ENCODE assay signal across 28 mouse cellular contexts in genomic region chr2:57644541-57644940, GRCm38 (mm10).
DNase-seq lines count a peak whose midpoint lies in the region; ATAC-seq and TF ChIP-seq lines count a peak whose summit lies in the region.
"Had no signal": no experiment of that assay in that cellular context is flagged by ENCODE, and none has a peak within 500 bp of the region (broad histone marks: within the 10 kb centered on the region; RNA-seq: fewer than 3 reads in every experiment).

No protein-coding gene starts in this region.

- no peak overlapping the region for H3K4me3 ChIP-seq in kidney, embryonic 15.5 days (replicated peaks)
- no peak overlapping the region for H3K4me3 ChIP-seq in lung, postnatal 0 days (ENCODE audit: low read depth, low read length)
- H3K4me3 ChIP-seq: embryonic facial prominence, embryonic 13.5 days; heart, embryonic 10.5 days; hindbrain, embryonic 12.5 days; intestine, embryonic 15.5 days; liver, embryonic 12.5 days; neural tube, embryonic 15.5 days had no signal

- no peak for ATAC-seq in kidney, embryonic 15.5 days (replicated peaks; ENCODE audit: low FRiP score)
- ATAC-seq in lung, postnatal 0 days: no peak
- ATAC-seq: forebrain, embryonic 16.5 days; hindbrain, postnatal 0 days; intestine, embryonic 15.5 days; liver, embryonic 12.5 days; liver, postnatal 0 days had no signal

- H3K9me3 ChIP-seq in kidney, embryonic 15.5 days (replicated peaks): no peaks in the 10 kb centered on the region
- no peaks in the 10 kb centered on the region for H3K9me3 ChIP-seq in lung, postnatal 0 days (ENCODE audit: low read length)
- H3K9me3 ChIP-seq: embryonic facial prominence, embryonic 13.5 days; heart, embryonic 10.5 days; hindbrain, embryonic 12.5 days; intestine, embryonic 15.5 days; liver, embryonic 12.5 days; neural tube, embryonic 15.5 days had no signal

- TF ChIP-seq EP300 in lung, postnatal 0 days (IDR thresholded peaks at IDR 0.05): no peak

- TF ChIP-seq POLR2A in brain, embryonic 14.5 days (IDR thresholded peaks at IDR 0.05; ENCODE audit: borderline replicate concordance, extremely low read depth, insufficient read depth, insufficient read length, poor library complexity, severe bottlenecking): no peak

- no peaks in the 10 kb centered on the region for H3K4me1 ChIP-seq in kidney, embryonic 15.5 days
- H3K4me1 ChIP-seq in lung, postnatal 0 days (ENCODE audit: insufficient read depth, low read depth, low read length): no peaks in the 10 kb centered on the region
- H3K4me1 ChIP-seq: embryonic facial prominence, embryonic 13.5 days; heart, embryonic 10.5 days; hindbrain, embryonic 12.5 days; intestine, embryonic 15.5 days; liver, embryonic 12.5 days; neural tube, embryonic 15.5 days had no signal

- no peaks in the 10 kb centered on the region for H3K27me3 ChIP-seq in kidney, embryonic 15.5 days
- H3K27me3 ChIP-seq in lung, postnatal 0 days (replicated peaks; ENCODE audit: insufficient read depth, low read length): no peaks in the 10 kb centered on the region
- H3K27me3 ChIP-seq: embryonic facial prominence, embryonic 13.5 days; hindbrain, embryonic 12.5 days; intestine, embryonic 15.5 days; liver, embryonic 12.5 days; neural tube, embryonic 15.5 days had no signal

- no peak for TF ChIP-seq CTCF in brain, embryonic 14.5 days (IDR thresholded peaks at IDR 0.05; ENCODE audit: borderline replicate concordance, extremely low read depth, insufficient read depth, insufficient read length)
- TF ChIP-seq CTCF in lung, postnatal 0 days (IDR thresholded peaks at IDR 0.05): no peak

- H3K27ac ChIP-seq in kidney, embryonic 15.5 days: no peak overlapping the region
- no peak overlapping the region for H3K27ac ChIP-seq in lung, postnatal 0 days (ENCODE audit: low read length)
- H3K27ac ChIP-seq: embryonic facial prominence, embryonic 13.5 days; heart, embryonic 10.5 days; hindbrain, embryonic 12.5 days; hindbrain, postnatal 0 days; intestine, embryonic 15.5 days; liver, embryonic 12.5 days; macrophage; neural tube, embryonic 15.5 days had no signal

- no peak overlapping the region for H3K9ac ChIP-seq in kidney, embryonic 15.5 days
- H3K9ac ChIP-seq in lung, postnatal 0 days (replicated peaks; ENCODE audit: low read depth): no peak overlapping the region
- H3K9ac ChIP-seq: embryonic facial prominence, embryonic 13.5 days; hindbrain, embryonic 12.5 days; intestine, embryonic 15.5 days; liver, embryonic 12.5 days; liver, postnatal 0 days; neural tube, embryonic 15.5 days had no signal

- H3K4me2 ChIP-seq in kidney, embryonic 15.5 days: no peak overlapping the region
- no peak overlapping the region for H3K4me2 ChIP-seq in lung, postnatal 0 days (replicated peaks; ENCODE audit: low read depth, low read length)
- H3K4me2 ChIP-seq: embryonic facial prominence, embryonic 13.5 days; hindbrain, embryonic 12.5 days; intestine, embryonic 15.5 days; liver, embryonic 12.5 days; neural tube, embryonic 15.5 days had no signal

- 76% methylated on average over 2 of the region's 2 CpGs for WGBS in kidney, embryonic 15.5 days
- WGBS in lung, postnatal 0 days: 52% methylated on average over 2 of the region's 2 CpGs

- peak; percentile 7 for DNase-seq in kidney, postnatal 10 days
- peak; percentile 36 for DNase-seq in brain, adult 2 months (ENCODE audit: low read depth, low spot score)
- DNase-seq in brain, embryonic 14.5 days (ENCODE audit: low read depth): peak; percentile 12
- DNase-seq in layer of hippocampus, adult 9-11 months: peak; percentile 12
- no peak for DNase-seq in lung, postnatal 0 days (ENCODE audit: low spot score)
- DNase-seq: adrenal gland, postnatal 25 days; B cell, adult 2 months; cerebellum, adult 11 months; cerebellum, adult 9-10 months; gastrocnemius, postnatal 14 days; heart, adult 11 months; heart, postnatal 36 days; kidney, adult 9 months; kidney, postnatal 36 days; left cerebral cortex, postnatal 4 days; liver, postnatal 0 days; midbrain, embryonic 14.5 days; retina, postnatal 1 day had no signal

- H3K36me3 ChIP-seq in kidney, embryonic 15.5 days: no peaks in the 10 kb centered on the region
- no peaks in the 10 kb centered on the region for H3K36me3 ChIP-seq in lung, postnatal 0 days (ENCODE audit: insufficient read depth, low read length)
- H3K36me3 ChIP-seq: embryonic facial prominence, embryonic 13.5 days; heart, embryonic 10.5 days; hindbrain, embryonic 12.5 days; intestine, embryonic 15.5 days; liver, embryonic 12.5 days; neural tube, embryonic 15.5 days had no signal
